26 mouse cellular contexts compared by ENCODE assay signal in the genomic region with DNA sequence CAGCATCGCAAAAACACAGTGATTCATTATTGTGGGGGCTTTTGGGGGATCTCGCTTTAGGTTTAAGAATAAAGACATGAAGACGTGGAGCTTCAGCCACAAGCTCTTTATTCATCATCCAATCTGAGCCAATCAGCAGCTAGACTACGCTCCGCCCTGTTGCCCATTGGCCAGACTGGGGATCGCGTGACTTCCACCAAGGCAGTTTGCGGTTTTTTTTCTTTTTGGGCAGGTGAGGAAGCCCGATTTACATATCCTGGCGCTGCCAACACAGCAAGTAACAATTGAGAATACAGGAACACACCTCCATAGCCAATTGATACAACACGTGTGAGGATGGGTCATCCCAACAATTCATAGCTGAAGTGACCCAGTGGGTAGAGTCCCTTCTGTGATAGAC.
"Had no signal": no experiment of that assay in that cellular context is flagged by ENCODE, and none has a peak within 500 bp of the region (broad histone marks: within the 10 kb centered on the region; RNA-seq: fewer than 3 reads in every experiment).

No protein-coding gene starts in this region.

- H3K27me3 ChIP-seq: heart, embryonic 12.5 days; hindbrain, embryonic 12.5 days; hindbrain, embryonic 15.5 days; kidney, embryonic 15.5 days; limb, embryonic 13.5 days; limb, embryonic 15.5 days had no signal

- H3K27ac ChIP-seq: heart, adult 2 months; hindbrain, embryonic 10.5 days; hindbrain, embryonic 12.5 days; hindbrain, embryonic 15.5 days; hindbrain, postnatal 0 days; kidney, embryonic 15.5 days; kidney, postnatal 0 days; limb, embryonic 13.5 days; limb, embryonic 15.5 days; liver, embryonic 12.5 days; liver, embryonic 14.5 days had no signal

- H3K4me2 ChIP-seq: heart, embryonic 12.5 days; hindbrain, embryonic 12.5 days; hindbrain, embryonic 15.5 days; kidney, embryonic 15.5 days; limb, embryonic 13.5 days; limb, embryonic 15.5 days; liver, embryonic 12.5 days had no signal

- ATAC-seq: hindbrain, postnatal 0 days; intestine, embryonic 16.5 days; liver, embryonic 12.5 days had no signal

- DNase-seq: gastrocnemius, postnatal 14 days; gastrocnemius, postnatal 36 days; heart, adult 11 months; heart, adult 2 months; heart, postnatal 10 days; heart, postnatal 4 days; kidney, adult 11 months; kidney, adult 2 months; kidney, adult 9 months; kidney, postnatal 14 days; kidney, postnatal 36 days; layer of hippocampus, adult 9-11 months; layer of hippocampus, postnatal 36 days; left cerebral cortex, postnatal 4 days had no signal

- H3K9ac ChIP-seq: heart, embryonic 12.5 days; hindbrain, embryonic 12.5 days; hindbrain, embryonic 15.5 days; kidney, embryonic 15.5 days; limb, embryonic 13.5 days; limb, embryonic 15.5 days; liver, embryonic 12.5 days; liver, embryonic 14.5 days had no signal

- H3K9me3 ChIP-seq: heart, embryonic 12.5 days; hindbrain, embryonic 10.5 days; hindbrain, embryonic 12.5 days; hindbrain, embryonic 15.5 days; kidney, embryonic 15.5 days; limb, embryonic 13.5 days; limb, embryonic 15.5 days; liver, embryonic 12.5 days had no signal

- H3K4me3 ChIP-seq: heart, adult 2 months; heart, embryonic 12.5 days; hindbrain, embryonic 10.5 days; hindbrain, embryonic 12.5 days; hindbrain, embryonic 15.5 days; kidney, embryonic 15.5 days; limb, embryonic 13.5 days; limb, embryonic 15.5 days; liver, embryonic 12.5 days had no signal
